Mouse (Mus musculus) skeletal muscle tissue, adult 2 months (tissue): ENCODE data around the gene Mtmr4.

Experiments used
- DNase-seq: peaks from one replicate; pipeline ENCODE4 v3.0.0-alpha.2; 2012; ENCODE audit warnings: low read depth, low spot score

Gene Mtmr4

DNA sequence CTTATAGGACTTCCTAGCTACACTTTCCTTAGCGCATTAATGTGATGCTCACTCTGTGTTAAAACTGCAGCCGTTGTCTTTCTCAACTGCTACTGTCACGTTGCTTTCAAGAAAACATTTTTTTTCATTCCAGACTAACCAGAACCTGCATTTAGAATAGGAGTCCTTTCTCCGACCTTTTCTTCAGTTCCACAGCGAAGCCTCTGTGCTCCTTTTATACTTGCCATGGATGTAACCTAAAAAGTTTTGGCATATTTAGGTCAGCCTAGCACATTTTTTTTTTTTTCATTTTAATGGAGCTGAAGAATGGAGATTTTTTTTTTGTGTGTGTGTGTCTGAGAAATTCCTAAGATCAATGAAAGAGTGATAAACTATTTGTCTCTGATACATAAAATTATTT lies 23.6 kb downstream of the Mtmr4 start:
- no peak for DNase-seq

DNA sequence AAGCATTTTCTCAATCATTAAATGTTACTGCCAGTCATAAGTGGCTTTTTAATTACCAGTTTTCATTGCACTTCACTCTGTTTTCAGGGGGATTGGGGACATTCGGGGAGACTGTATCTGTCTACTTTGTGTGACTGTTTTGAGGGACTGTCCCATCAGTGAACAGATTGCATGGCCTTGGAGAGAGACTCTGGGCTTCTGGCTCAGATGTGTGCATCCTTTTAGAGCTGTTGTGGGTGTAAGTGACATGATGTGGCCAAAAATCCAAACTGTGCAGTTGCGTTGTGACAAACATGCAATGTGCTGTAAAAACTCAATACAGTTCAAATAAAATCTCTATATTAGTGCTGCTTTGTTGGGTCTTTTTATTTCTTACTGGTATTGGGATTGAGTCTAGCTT lies 24.0 kb downstream of the Mtmr4 start:
- DNase-seq: no peak

DNA sequence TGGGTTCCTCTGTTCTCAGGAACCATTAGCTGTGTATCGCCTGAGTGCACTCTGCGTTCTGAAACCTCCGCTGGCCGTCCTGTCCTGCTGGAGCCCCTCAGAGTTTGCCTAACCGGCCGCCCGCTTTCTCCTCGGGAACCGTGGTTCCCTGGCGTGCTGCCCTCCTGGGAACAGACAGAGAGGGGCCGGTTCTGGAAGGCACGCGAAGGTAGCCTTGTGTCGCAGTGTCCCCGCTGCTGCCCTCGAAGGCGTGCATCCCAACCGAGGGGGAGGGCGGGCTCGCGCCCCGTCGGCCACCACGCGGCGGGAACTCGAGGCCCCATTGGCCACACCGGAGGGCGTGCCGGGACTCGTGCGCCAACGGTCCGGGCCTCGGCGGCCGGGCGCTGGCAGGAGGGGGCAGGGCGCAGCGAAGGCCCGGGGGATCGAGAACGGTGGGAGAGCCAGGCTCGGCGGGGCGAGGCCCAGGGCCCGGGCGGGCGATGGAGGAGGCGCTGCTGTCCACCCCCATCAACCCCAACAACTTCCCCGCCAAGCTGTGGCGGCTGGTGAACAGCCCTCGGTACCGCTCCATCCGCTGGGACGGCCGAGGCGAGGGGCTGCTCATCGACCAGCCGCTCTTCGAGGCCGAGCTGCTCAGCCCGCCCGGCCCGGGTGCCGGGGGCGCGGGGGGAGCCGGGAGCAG lies 25.0 kb downstream of the Mtmr4 start, which contains the start of gene Hsf5:
Gene Hsf5 (plus strand): TSS at position 375 of the 685 bp plus-strand sequence.
- no peak for DNase-seq

DNA sequence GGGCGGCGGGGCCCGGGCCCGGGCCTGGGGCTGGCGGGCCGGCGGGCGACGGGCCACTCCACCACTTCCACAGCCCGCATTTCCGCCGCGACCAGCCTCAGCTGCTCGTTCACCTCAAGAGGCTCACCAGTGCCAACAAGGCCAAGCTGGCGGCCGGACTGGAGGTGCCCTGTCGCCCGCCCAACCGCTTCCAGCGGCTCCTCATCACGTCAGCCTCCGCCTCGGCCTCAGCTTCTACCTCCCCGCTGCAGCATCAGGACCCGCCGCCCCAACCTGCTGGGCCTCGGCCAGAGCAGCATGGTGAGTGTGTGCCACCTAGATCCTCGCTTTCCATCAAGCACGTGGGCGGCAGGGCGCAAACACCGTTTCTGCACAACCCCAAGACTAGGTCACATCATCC lies 25.6 kb downstream of the Mtmr4 start:
- no peak for DNase-seq

DNA sequence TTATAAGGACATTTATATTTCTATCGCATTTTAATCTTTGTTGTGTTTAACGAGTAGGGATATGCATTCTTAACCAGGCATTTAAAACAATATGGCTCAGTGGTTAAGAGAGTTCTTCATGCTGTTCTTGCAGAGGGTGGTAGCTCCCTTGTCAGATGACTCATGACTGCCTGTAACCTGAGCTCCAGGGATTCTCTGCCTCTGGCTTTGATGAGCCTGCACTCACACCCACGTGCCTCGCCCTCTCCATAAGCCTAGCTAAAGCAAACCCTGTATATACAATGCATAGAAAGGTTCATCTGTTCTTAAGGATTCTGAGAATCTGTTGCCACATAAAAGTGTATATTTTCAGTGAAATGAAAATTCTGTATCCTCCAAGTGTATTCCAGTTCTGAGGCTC lies 31.2 kb downstream of the Mtmr4 start:
- no peak for DNase-seq

DNA sequence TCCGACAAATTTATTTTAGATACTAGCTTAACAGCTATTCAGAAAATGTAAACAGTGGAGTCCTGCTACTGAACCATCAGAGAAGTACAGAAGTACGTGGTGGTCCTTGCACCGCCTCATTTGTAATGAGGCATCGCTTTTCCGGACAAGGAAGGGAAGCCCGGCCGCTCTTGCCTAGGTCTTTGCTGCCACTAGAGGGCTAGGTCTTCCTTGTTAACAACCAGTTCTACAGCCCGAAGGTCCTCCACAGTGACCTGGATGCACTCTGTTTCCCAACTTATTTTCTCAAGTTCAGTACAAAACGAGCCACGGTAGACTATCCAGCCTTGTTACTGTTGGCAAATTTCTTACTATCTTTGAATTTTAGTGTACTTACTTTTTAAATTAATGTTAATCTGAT lies 37.9 kb downstream of the Mtmr4 start:
- DNase-seq: no peak

DNA sequence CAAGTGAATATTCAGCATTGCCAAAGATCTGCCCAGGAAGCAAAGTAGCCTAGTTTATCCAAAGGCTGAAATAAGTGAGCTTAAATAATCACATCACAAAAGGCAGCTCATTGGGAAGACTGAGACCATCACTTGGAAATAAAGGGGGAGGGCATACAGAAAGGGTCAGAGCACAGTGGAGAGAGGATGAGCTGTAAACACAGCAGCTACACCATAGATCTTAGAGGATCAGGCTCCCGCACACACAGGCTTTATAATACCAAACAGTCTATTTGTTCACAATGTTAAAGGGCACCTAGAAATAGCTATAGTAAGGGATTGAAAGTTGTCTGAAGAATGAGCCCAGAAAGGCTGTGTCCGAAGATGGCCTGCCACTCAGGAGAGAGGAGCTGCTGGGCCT lies 46.8 kb downstream of the Mtmr4 start:
- no peak for DNase-seq

DNA sequence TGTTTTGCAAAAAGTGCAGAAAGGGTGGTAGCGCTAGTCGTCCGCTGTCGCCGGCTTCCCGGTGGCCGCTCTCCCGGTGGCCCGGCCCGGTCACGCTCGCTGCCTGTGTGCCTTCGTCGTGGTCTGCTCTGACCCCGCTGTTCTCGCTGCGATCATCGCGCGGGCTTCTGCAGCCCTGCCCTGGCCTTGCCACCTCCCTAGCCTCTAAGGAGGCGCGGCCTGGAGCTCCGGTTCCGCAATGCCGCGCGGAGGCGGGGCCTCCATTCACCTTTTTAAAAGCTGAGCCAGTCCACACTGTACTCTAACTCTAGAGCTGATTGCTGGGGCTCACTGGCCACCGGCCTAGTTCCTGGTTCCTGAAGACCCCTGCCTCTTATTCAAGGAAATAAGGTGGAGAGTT lies 47.2 kb downstream of the Mtmr4 start:
- peak; percentile 20 for DNase-seq

DNA sequence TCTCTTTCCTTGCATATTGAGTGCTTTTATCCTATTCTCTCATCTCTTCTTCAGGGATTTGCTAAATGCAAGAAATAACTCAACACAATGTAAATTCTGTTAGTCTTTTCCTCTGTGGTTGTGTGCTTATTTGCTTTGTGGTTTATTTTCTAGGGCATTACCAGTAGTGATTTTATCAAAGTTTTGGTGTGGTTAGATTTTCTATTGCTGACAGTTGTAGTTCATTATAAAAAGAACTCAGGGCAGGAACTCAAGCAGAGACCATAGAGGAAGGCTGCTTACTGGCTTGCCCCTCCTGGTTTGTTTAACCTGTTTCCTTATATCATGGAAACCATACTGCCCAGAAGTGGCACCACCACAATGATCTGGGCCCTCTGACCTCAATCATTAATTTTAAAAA lies 50.9 kb downstream of the Mtmr4 start:
- DNase-seq: no peak

DNA sequence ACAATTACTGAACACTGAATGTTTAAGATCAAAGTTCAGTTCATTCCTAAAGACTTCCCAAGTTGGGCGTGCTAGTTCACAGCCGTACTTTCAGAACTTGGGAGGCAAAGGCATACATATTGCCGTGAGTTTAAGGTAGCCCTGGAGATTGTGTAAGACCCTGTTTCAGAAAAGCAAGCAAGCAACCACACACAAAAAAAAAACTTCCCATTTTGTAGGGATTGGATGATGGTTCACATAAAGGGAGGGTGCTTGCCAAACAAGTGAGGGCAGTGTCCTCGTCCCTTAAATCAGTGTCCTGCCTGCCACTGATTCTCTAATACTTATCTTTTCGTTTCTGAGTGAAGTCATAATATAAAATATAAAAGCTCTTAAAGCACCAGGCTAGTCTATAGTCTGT lies 62.7 kb downstream of the Mtmr4 start:
- no peak for DNase-seq

DNA sequence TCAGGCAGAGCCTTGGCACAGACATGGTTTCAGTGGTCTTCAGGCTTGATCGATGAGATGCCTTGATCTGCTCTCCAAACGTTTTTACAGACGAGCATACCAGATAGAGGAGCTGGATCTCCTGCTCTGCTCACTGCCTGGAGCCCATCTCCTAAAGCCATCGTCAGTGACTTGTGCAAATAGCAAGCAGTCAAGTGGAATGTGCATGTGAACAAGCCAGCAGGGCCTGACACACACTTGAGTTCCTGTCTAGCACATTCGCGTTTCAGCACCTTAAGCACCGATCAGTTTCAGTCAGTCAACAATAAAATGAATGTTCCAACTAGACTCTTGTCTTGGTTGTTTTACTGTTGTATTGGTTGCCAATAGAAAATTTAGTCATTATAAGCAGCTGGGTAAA lies 67.3 kb downstream of the Mtmr4 start:
- DNase-seq: no peak

DNA sequence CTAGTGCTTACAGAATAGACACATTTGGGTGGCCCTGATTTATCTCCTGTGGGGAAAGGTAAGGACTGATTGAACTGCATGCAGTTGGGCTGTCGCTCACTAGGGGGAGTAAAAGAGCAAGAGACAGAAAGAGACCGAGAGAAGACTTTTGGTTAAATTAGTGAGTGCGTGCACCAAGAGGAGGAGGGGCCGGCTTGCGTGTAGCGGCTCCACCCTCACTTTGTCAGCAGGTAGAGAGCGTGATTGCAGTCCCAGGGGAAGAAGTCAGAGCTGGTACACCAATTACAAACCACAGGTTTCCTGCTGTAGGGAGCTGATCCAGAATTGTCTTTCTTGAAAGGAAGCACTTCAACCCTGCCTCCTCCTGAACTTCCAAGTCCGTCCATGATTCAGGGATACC lies 70.4 kb downstream of the Mtmr4 start, which contains the start of gene Rnf43:
Gene Rnf43 (plus strand): TSS at position 316 of the 400 bp plus-strand sequence.
- peak; percentile 47 for DNase-seq

DNA sequence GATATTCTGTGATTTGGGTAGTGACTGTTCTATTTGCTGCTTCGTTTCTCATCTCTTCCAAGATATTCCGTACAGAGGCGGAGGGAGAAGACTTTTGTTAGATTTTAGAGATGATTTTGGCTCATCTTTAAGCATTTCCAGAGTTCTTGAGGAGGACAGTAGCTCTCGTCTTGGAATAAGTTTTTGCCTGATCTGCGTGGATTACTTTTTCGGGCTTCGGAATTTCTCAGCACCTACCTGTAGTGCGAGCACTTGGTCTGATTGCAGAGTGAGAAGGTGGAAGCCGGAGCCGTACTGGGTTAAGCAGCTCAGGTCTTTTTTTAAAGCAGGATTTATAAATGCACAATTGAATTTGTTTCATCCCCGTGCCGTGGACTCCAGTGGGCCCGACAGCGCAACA lies 70.9 kb downstream of the Mtmr4 start:
- DNase-seq: no peak

DNA sequence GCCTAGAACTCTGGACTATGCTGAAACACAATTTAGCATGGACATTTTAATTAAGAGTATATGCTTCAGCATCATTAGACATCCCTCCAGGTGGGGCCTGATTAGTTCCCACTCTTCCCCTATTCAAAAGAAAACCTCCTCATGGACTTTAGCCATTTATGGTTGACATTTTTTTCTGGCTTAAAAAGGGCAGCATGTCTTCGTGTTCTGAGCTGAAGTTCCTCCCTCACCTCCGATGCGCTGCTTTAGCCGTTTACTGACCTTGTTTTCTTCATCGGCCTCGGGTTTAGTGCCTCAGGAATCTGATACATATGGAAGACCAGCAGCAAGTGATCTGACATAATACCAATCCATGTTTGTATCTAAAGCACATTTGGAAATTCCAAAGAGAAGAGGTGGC lies 72.0 kb downstream of the Mtmr4 start:
- no peak for DNase-seq

DNA sequence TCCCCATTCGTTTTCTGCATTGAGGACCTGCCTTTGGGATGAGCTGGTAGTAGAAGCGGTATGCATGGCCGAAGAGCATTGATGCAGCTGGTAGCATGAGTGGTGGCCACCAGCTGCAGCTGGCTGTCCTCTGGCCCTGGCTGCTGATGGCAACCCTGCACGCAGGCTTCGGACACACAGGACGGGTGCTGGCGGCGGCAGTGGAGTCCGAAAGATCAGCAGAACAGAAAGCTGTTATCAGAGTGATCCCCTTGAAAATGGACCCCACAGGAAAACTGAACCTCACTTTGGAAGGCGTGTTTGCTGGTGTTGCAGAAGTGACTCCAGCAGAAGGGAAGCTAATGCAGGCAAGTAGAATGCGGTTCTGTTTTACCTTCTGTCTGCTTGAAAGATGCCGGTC lies 72.6 kb downstream of the Mtmr4 start:
- no peak for DNase-seq

DNA sequence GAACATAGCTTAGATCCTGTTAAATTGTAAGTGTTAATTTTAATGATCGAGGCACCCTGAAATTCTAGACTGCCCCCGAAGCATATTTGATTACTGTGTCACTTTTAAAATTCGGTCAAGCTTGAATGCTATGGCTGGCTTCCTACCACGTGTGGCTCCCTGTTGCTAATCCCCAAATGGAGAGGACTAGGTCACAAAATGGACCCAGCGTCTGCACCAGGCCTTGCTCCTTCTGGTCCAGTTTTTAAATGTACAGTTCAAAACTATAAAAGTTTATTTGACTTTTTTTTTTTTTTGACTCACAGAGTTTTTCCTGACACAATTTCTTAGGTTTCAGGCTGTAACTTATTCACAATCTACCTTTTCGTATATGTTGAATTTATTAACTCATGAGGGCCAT lies 73.3 kb downstream of the Mtmr4 start:
- no peak for DNase-seq

DNA sequence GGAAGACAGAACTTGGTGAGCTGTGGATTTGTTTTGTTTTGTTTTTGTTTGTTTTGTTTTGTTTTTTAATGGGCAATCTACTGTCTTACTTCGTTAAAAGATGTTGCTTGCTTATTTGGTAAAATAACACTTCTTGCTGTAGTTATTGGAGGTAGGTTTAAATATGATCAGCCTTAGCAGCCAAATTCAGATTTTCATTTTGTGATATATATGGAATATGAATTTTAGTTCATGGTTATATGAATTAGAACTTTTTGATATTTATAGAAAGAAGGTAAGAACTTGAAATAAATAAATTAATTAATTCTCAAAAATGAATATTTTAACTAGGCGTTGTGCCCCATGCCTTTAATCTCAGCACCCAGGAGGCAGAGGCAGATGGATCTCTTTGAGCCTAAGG lies 73.7 kb downstream of the Mtmr4 start:
- no peak for DNase-seq
